Mouse (Mus musculus) hindbrain, embryonic 14.5 days (tissue): ENCODE data around the gene Gnb2. TPM values are rescaled to one million over a fixed set of nuclear protein-coding genes. Genes with fewer than 3 reads are reported as not detected.

Source experiments
- ATAC-seq: fragments of 200-750 bp; cut with Nextera tagmentation; 2 replicates; pipeline ENCODE4 v1.8.0; 2017; ENCODE audit warnings: moderate number of reproducible peaks, mild to moderate bottlenecking, moderate TSS enrichment, moderate library complexity; ENCODE audit not compliant: low FRiP score
- DNase-seq: peaks from one replicate; pipeline ENCODE4 v3.0.0-alpha.2; 2015; ENCODE audit warnings: low spot score
- H3K27ac ChIP-seq: fragments of 300-500 bp; sonication (generic); 2 replicates; pipeline ENCODE4 v1.5.1; 2014; ENCODE audit warnings: mild to moderate bottlenecking, moderate library complexity
- H3K27me3 ChIP-seq: fragments of 300-500 bp; sonication (generic); 2 replicates; pipeline ENCODE4 v1.6.1; 2014; ENCODE audit warnings: mild to moderate bottlenecking, low read length, mixed read lengths; ENCODE audit not compliant: control insufficient read depth, insufficient read depth
- H3K36me3 ChIP-seq: fragments of 300-500 bp; sonication (generic); replicated peaks from 2 replicates; pipeline ENCODE4 v1.6.1; 2014; ENCODE audit not compliant: control insufficient read depth, insufficient read depth
- H3K4me1 ChIP-seq: fragments of 300-500 bp; sonication (generic); replicated peaks from 2 replicates; pipeline ENCODE4 v1.6.1; 2014; ENCODE audit warnings: antibody characterized with exemption, low read length, mixed read lengths; ENCODE audit not compliant: control insufficient read depth, insufficient read depth
- H3K4me2 ChIP-seq: fragments of 300-500 bp; sonication (generic); replicated peaks from 2 replicates; pipeline ENCODE4 v1.6.1; 2014; ENCODE audit warnings: mild to moderate bottlenecking, moderate library complexity
- H3K4me3 ChIP-seq: fragments of 300-500 bp; sonication (generic); replicated peaks from 2 replicates; pipeline ENCODE4 v1.5.1; 2014; ENCODE audit warnings: mild to moderate bottlenecking, low read length
- H3K9ac ChIP-seq: fragments of 300-500 bp; sonication (generic); 2 replicates; pipeline ENCODE4 v1.6.1; 2014
- H3K9me3 ChIP-seq: fragments of 300-500 bp; sonication (generic); 2 replicates; pipeline ENCODE4 v1.6.1; 2016; ENCODE audit warnings: low read length; ENCODE audit not compliant: control insufficient read depth
- WGBS: fragments of 180-500 bp; shearing (Covaris S2); extraction: QIAGEN DNeasy Blood & Tissue Kit; methylation state at CpG from one replicate; pipeline ENCODE4 v1.1.7; 2014; 5-methylcytosine and 5-hydroxymethylcytosine counted together
- polyA plus RNA-seq: library from polyadenylated mRNA; unstranded; fragments of >200 nt; fragmentation: Nextera tagmentation; extraction: Ambion mirVana; gene quantifications from 2 replicates; pipeline ENCODE4 v1.2.1, GENCODE M21; 2014

Gene Gnb2
- polyA plus RNA-seq, 1 experiment from 2014 or later: 593 TPM

DNA sequence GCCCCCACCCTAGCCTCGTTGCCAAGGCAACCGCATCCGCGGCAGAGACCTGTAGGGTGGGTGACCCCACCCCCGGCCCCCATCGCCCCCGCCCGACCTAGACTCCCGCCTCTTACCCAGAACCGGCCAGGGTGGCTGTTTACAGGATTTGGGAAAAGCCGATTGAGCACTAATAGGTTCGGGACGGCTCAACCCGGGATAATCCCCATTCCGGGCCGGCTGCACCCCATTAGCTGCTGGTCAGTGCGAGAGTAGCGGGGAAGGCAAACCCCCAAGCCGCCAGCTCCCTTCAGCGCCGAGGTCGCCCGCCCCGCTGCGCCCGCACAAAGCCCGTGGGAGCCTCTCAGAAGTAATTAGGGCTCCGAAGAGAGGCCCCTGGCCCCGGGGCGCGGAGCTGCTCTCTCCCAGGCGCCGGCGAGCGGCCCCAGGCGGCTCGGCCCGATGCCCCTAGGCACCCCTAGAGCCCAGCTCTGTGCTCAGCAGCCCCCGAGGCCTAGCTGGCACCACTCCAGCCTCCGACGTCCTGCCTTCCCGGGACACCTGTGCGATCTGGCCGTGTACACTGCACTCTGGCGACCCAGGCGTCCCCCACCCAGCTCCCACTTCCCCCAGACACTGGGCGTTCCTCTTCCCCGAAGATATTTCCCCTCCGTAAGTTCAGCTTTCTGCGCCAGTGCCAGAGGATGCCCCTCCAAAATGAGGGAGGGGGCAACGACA is 1.7 kb downstream of the Gnb2 start:
- Histone ChIP-seq H3K9ac (peak overlapping the region; percentile 87), H3K9me3 (no peaks in the 10 kb centered on the region), H3K36me3 (peaks cover 37% of the 10 kb centered on the region), H3K4me3 (peak overlapping the region; percentile 61), H3K27me3 (no peaks in the 10 kb centered on the region), H3K4me1 (peaks cover 9% of the 10 kb centered on the region; the same call in 1 of the 2 replicates), H3K27ac (peak overlapping the region; percentile 96), H3K4me2 (peak overlapping the region; percentile 88)
- WGBS: under 1% methylated on average over 49 of the region's 51 CpGs
- ATAC-seq (peak; percentile 8), DNase-seq (peak; percentile 80)

DNA sequence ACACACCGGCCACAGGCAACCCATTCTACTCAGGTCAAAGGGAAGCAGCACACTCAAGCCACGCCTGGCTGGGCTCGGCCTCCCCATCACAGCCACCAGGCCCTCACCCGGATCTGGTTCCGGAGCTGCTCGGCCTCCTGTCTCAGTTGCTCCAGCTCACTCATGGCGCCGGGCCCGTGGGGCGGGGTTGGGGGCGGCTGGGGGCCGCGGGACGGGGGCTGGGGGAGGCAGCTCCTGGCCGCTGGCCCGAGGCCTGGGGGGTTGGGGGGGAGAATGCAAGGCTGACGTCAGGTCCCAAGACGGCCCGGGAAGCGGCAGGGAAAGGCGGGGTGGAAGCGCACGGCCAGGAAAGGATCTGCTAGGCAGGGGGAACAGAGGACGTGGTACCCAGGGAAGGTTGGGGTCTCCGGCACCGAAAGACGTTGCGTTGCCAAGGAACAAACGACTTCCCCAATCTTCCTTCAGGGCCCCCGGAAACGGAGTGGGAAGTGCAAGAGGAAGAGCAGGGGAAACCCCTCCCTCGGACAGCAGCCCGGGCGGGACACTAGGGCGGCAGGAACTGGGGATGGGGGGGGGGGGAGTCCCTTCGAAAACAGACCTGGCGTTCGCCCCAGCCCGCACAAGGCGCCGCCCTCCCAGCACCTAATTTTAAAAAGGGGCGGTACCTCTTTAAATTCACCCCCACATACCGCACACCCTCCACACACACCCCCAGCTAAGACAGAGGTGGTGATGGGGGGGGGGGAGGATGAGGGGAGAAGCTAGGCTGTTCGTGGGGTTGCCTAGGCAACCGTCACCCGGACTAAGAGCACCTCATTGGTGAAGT is 2.5 kb downstream of the Gnb2 start:
- H3K4me2 ChIP-seq: peak overlapping the region; percentile 88
- H3K27me3 ChIP-seq: no peaks in the 10 kb centered on the region
- under 1% methylated on average over 42 of the region's 46 CpGs for WGBS
- H3K9ac ChIP-seq: peak overlapping the region; percentile 87
- H3K27ac ChIP-seq: peak overlapping the region; percentile 96
- peaks cover 45% of the 10 kb centered on the region for H3K36me3 ChIP-seq
- H3K4me1 ChIP-seq: peaks cover 9% of the 10 kb centered on the region; the same call in 1 of the 2 replicates
- peak; percentile 54 for DNase-seq
- H3K4me3 ChIP-seq: peak overlapping the region; percentile 61
- peak; percentile 72 for ATAC-seq
- H3K9me3 ChIP-seq: no peaks in the 10 kb centered on the region

DNA sequence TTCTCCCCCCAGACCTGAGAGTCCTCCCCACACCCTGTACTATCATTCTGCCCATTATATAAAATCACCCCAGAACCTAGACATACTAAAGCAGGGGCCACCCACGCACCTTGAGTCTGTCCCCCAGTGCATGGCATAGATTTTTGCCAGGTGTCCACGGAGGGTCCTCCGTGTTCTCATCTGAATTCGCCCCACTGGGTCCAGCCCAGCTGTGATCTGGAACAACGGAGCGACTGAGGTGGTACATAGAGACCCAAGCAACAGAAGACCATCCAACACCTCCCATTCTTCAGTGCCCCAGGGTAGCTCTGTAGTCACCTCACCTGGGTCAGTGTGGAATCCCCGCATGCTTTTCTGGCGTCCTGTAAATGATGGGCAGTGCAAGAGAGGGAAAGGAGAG is 3.2 kb downstream of the Gnb2 start:
- no peak for DNase-seq
- 63% methylated on average over 8 of the region's 8 CpGs for WGBS
- Histone ChIP-seq H3K27ac (peak overlapping the region; percentile 96), H3K36me3 (peaks cover 52% of the 10 kb centered on the region), H3K9ac (peak overlapping the region; percentile 87), H3K27me3 (no peaks in the 10 kb centered on the region), H3K4me1 (peaks cover 9% of the 10 kb centered on the region; the same call in 1 of the 2 replicates), H3K9me3 (no peaks in the 10 kb centered on the region), H3K4me3 (peak overlapping the region; percentile 61), H3K4me2 (peak overlapping the region; percentile 88)
- ATAC-seq: no peak

DNA sequence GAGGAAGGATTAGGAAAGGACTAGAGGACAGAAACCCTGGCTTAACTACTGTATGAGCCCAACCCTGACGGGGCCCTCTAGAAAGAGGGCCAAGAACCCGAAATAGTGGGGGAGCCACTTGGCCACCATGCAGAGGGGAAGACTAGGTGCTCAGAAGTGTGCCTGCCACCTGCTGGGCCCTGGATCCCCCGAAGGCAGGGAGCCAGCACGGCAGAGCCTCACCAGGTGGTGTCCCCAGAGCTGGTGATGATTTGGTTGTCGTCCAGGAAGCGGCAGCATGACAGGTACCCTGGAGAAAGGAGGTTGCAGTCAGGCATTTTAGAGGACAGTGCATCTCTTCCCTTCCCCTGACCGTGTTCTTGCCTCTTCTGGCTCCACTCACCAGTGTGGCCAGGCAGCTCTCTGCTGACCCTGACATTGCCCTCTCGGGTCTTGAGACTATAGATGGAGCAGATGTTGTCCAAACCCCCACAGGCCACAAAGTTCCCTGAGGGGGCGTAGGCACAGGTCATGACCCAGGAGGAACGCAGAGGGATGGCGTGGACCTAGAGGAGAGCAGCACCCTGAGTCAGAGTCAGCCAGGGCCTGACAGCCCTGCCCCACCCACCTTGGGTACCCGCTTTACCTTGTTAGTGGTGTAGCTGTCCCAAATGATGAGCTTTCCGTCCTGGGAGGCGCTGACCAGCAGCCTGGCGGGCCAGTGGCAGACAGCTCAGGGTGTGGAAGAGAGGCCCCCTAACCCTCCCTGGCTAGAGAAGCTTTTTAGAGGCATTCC is 3.9 kb downstream of the Gnb2 start:
- ATAC-seq (no peak), DNase-seq (no peak)
- Histone ChIP-seq H3K27ac (peak overlapping the region; percentile 10; the same call in 1 of the 2 replicates), H3K4me1 (peaks cover 9% of the 10 kb centered on the region; the same call in 1 of the 2 replicates), H3K9ac (peak overlapping the region; percentile 87), H3K4me3 (peak overlapping the region; percentile 61; the same call in 1 of the 2 replicates), H3K36me3 (peaks cover 59% of the 10 kb centered on the region), H3K4me2 (peak overlapping the region; percentile 88), H3K9me3 (no peaks in the 10 kb centered on the region), H3K27me3 (no peaks in the 10 kb centered on the region)
- 62% methylated on average over 15 of the region's 15 CpGs for WGBS

DNA sequence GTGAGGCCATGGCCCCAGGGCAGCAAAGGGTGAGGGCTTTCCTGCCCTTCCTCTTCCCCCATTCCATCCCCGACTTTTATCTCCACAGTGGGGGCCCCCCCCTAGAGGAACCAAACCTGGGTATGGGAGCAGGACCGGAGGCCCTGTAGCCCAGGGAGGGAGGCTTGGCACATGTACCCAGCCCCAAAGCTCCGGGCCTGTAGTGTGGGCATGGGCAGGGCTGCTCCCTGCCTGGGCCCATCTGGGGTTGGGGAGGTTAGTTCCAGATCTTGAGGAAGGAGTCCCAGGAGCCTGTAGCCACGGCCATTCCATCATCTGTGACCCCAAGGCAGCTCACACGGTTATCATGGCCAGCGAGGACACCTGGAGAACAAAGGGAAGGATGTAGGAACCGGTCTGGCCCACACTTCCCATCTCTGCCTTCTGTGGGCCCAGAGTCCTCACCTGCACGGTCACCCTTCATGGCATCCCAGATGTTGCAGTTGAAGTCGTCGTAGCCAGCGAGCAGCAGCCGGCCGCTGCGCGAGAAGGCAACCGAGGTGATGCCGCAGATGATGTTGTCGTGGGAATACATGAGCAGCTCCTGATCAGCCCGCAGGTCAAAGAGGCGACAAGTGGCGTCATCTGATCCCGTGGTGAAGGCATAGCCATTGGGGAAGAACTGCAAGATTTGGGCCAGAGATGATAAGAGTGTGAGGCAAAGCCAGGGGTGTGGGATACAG is 4.9 kb downstream of the Gnb2 start:
- Histone ChIP-seq H3K9me3 (no peaks in the 10 kb centered on the region), H3K4me2 (no peak overlapping the region), H3K36me3 (peaks cover 69% of the 10 kb centered on the region), H3K4me1 (peaks cover 9% of the 10 kb centered on the region; the same call in 1 of the 2 replicates), H3K27me3 (no peaks in the 10 kb centered on the region), H3K27ac (no peak overlapping the region), H3K4me3 (no peak overlapping the region), H3K9ac (peak overlapping the region; percentile 13; the same call in 1 of the 2 replicates)
- DNase-seq (no peak), ATAC-seq (no peak)
- WGBS: 81% methylated on average over 22 of the region's 22 CpGs

DNA sequence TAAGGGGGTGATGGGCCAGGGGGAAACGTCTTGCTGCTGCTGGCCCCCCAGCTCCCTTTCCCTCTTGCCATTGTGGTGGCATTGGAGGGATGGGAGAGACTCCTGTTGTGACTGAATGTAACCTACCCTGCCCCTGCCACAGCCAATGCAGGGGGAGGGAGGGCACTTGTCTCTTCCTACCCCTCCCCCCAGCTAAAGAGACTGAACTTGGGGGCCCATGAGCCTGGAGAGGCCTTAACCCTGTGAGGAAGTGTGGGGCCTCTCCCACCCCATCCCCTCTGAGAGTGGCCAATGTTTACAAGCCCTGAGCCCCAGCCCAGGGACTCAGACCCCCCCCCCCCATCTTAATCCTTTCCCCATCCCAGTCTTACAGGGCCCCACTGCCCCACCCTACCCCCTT is 5.9 kb downstream of the Gnb2 start:
- Histone ChIP-seq H3K27ac (no peak overlapping the region), H3K9me3 (no peaks in the 10 kb centered on the region), H3K9ac (no peak overlapping the region), H3K36me3 (peaks cover 79% of the 10 kb centered on the region), H3K4me2 (no peak overlapping the region), H3K4me3 (no peak overlapping the region), H3K4me1 (peaks cover 9% of the 10 kb centered on the region; the same call in 1 of the 2 replicates), H3K27me3 (no peaks in the 10 kb centered on the region)
- no peak for ATAC-seq
- DNase-seq: no peak
- WGBS: 54% methylated on average over 1 of the region's 1 CpGs

DNA sequence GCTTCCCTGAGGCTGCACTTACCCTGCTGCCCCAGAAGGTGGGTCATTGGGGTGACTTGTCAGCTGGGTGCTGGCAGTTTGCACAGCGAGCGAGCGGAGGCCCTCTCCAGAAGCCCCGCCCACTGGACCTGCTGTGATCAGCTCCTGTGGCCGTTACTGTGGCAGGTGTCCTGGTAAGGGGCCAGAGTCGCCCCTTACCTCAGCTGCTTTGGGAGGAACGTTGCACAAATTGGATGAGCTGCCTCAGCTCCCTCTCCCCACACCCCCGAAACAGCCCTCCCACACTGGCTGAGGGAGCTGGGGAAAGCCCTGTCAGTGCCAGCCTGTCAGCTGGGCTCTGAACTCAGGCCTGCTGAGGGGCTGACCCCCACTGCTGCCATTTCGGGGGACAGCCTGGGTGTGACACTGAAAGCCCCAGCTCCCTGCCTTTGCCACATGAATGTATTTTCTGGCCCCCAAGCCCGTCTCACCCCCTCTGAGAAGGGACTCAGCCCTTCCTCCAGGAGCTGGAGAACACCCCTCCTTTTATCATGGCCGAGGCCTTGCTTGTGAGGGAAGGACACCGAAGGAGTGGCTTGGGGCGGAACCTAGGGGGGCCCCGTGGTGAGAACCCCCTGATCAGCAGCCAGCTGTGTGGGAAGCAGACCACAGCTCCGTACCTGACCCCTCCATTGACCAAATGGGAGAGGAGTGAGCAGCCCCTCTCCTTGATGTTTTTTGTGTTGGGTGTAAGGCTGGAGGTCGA is 6.9 kb downstream of the Gnb2 start:
- no peak for DNase-seq
- ATAC-seq: no peak
- no peak overlapping the region for H3K4me3 ChIP-seq
- H3K9ac ChIP-seq: peak overlapping the region; percentile 20; the same call in 1 of the 2 replicates
- 37% methylated on average over 16 of the region's 16 CpGs for WGBS
- peak overlapping the region; percentile 18; the same call in 1 of the 2 replicates for H3K27ac ChIP-seq
- no peaks in the 10 kb centered on the region for H3K9me3 ChIP-seq
- no peaks in the 10 kb centered on the region for H3K27me3 ChIP-seq
- H3K36me3 ChIP-seq: peaks cover 89% of the 10 kb centered on the region
- H3K4me2 ChIP-seq: no peak overlapping the region
- H3K4me1 ChIP-seq: peaks cover 9% of the 10 kb centered on the region; the same call in 1 of the 2 replicates

DNA sequence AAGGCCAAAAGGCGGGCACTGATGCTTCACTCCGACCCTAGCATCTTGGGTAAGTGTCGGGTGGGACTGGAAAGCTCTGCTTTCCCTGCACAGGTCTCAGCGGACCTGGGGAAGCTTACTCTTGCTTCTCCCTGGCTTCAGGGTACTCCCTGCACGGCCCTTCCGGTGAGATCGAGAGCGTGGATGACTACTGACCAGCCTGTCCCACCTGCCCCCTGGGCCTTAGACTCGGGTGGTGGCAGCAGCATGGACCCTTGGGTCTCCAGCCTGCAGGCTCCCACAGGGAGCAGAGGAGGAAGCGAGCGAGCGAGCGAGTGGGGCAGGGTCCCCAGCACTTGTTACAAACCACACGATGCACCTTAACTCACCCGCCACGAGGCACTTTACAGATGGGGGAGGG is 7.8 kb downstream of the Gnb2 start:
- DNase-seq (no peak), ATAC-seq (no peak)
- Histone ChIP-seq H3K27ac (no peak overlapping the region), H3K9me3 (no peaks in the 10 kb centered on the region), H3K4me1 (peaks cover 9% of the 10 kb centered on the region; the same call in 1 of the 2 replicates), H3K36me3 (peaks cover 98% of the 10 kb centered on the region), H3K4me3 (no peak overlapping the region), H3K9ac (no peak overlapping the region), H3K27me3 (no peaks in the 10 kb centered on the region), H3K4me2 (no peak overlapping the region)
- WGBS: 76% methylated on average over 16 of the region's 16 CpGs
